Mouse (Mus musculus): Measurements from ENCODE around the gene Mllt10. TPM values are rescaled to one million over a fixed set of nuclear protein-coding genes. Genes with fewer than 3 reads are reported as not detected.

Gene Mllt10
- polyA plus RNA-seq, 1 experiment from 2014 or later: 52.2 TPM

- Histone ChIP-seq H3K9me3 (no peaks in the 10 kb centered on the region), H3K36me3 (peaks cover 39% of the 10 kb centered on the region), H3K4me3 (replicated peaks) (no peak overlapping the region), H3K27me3 (replicated peaks) (no peaks in the 10 kb centered on the region), H3K4me1 (no peaks in the 10 kb centered on the region), H3K9ac (no peak overlapping the region), H3K27ac (no peak overlapping the region), H3K4me2 (no peak overlapping the region)
- no peak for ATAC-seq (ENCODE audit: insufficient read depth, low FRiP score, low read depth)
- WGBS: 59% methylated on average over 3 of the region's 3 CpGs
Measured at GRCm38 (mm10) chr2:18217867-18218266, 162.8 kb downstream of the Mllt10 start.

GRCm38 (mm10) chr2:18218500-18218899 lies 163.5 kb downstream of the Mllt10 start:
- peaks cover 33% of the 10 kb centered on the region for H3K36me3 ChIP-seq
- no peak overlapping the region for H3K4me3 ChIP-seq (replicated peaks)
- no peaks in the 10 kb centered on the region for H3K27me3 ChIP-seq (replicated peaks)
- no peaks in the 10 kb centered on the region for H3K4me1 ChIP-seq
- WGBS: 85% methylated on average over 5 of the region's 5 CpGs
- H3K9ac ChIP-seq: no peak overlapping the region
- ATAC-seq (ENCODE audit: insufficient read depth, low FRiP score, low read depth): no peak
- H3K9me3 ChIP-seq: no peaks in the 10 kb centered on the region
- no peak overlapping the region for H3K27ac ChIP-seq
- no peak overlapping the region for H3K4me2 ChIP-seq

GRCm38 (mm10) chr2:18219136-18219535 lies 164.1 kb downstream of the Mllt10 start:
- no peak overlapping the region for H3K27ac ChIP-seq
- no peaks in the 10 kb centered on the region for H3K9me3 ChIP-seq
- H3K4me1 ChIP-seq: no peaks in the 10 kb centered on the region
- WGBS: 74% methylated on average over 8 of the region's 8 CpGs
- H3K4me2 ChIP-seq: no peak overlapping the region
- no peak overlapping the region for H3K4me3 ChIP-seq (replicated peaks)
- no peak for ATAC-seq (ENCODE audit: insufficient read depth, low FRiP score, low read depth)
- H3K27me3 ChIP-seq (replicated peaks): no peaks in the 10 kb centered on the region
- no peak overlapping the region for H3K9ac ChIP-seq
- H3K36me3 ChIP-seq: peaks cover 28% of the 10 kb centered on the region

DNA sequence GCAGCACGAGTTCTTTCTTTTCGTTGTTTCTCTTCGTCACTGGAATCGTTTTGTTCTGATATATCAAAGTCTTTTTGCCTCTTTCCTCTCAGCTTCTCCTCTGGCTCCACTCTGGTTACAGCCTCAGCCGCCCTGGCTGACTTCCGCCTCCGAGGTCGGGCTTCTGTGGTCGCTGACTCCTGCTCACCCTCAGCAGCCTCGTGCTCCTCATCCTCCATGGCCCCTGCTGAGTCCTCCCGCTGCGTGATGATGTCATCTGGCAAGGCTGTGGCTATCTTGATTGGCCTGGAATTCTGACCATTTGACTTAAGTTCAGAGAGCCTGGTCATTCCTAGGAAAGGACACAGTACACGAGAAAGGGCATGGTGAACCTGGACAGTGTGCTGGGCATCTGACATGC lies 164.5 kb downstream of the Mllt10 start:
- Histone ChIP-seq H3K4me3 (replicated peaks) (no peak overlapping the region), H3K9me3 (no peaks in the 10 kb centered on the region), H3K4me2 (no peak overlapping the region), H3K36me3 (peaks cover 24% of the 10 kb centered on the region), H3K27me3 (replicated peaks) (no peaks in the 10 kb centered on the region), H3K4me1 (no peaks in the 10 kb centered on the region), H3K9ac (no peak overlapping the region), H3K27ac (no peak overlapping the region)
- WGBS: 83% methylated on average over 13 of the region's 13 CpGs
- ATAC-seq (ENCODE audit: insufficient read depth, low FRiP score, low read depth): no peak

DNA sequence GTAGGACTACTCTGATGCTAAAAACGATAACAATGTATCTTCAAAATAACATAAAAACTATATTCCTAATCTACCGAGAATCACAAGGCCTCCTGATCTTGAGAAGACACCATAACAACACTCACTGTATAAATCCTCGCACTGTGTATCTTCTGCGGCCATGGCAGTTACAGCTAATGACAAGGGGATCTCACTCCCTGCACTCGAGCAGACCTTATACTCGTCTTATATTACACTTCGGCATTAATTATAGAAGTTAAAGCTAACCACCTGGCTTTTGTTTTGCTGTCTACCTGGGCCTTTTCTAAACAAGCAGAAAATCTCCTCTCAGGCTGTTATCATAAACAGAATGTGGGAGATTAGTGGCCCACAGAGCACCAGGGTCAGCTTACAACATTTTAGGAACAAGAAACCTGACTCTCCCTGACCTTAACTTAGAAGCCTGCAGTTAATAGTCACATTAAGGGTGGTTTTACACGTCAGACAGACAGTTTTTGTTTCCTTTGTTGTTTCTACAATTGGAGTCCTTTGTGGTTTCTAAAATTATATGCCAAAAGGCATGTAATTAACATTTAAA lies 173.5 kb downstream of the Mllt10 start:
- no peaks in the 10 kb centered on the region for H3K27me3 ChIP-seq (replicated peaks)
- no peaks in the 10 kb centered on the region for H3K9me3 ChIP-seq
- H3K4me1 ChIP-seq: no peaks in the 10 kb centered on the region
- H3K27ac ChIP-seq: no peak overlapping the region
- H3K4me3 ChIP-seq (replicated peaks): no peak overlapping the region
- H3K4me2 ChIP-seq: no peak overlapping the region
- no peak for ATAC-seq (ENCODE audit: insufficient read depth, low FRiP score, low read depth)
- no peak overlapping the region for H3K9ac ChIP-seq
- no peaks in the 10 kb centered on the region for H3K36me3 ChIP-seq
- 48% methylated on average over 8 of the region's 8 CpGs for WGBS

DNA sequence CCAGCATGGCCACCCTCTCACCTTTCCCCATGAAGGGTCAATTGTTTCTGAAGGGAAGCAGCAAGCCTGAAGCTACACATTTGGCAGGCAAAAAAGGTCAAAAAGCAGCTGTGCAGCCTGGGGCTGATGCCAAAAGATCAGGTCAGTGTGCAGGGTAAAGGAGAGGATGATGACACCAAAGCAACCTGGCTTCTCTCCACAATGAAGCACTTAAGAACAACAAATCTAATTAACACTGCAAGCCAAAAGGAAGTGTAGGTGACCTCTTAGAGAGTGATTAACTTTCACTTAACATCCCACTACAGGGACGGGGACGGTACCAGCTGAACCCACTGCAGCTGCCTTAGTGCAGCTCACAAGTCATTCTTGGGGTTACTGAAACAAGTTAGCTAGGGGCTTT lies 174.2 kb downstream of the Mllt10 start:
- 32% methylated on average over 2 of the region's 2 CpGs for WGBS
- no peak overlapping the region for H3K9ac ChIP-seq
- no peaks in the 10 kb centered on the region for H3K9me3 ChIP-seq
- H3K27me3 ChIP-seq (replicated peaks): no peaks in the 10 kb centered on the region
- ATAC-seq (ENCODE audit: insufficient read depth, low FRiP score, low read depth): no peak
- no peak overlapping the region for H3K4me2 ChIP-seq
- no peak overlapping the region for H3K27ac ChIP-seq
- H3K4me1 ChIP-seq: no peaks in the 10 kb centered on the region
- H3K4me3 ChIP-seq (replicated peaks): no peak overlapping the region
- no peaks in the 10 kb centered on the region for H3K36me3 ChIP-seq

DNA sequence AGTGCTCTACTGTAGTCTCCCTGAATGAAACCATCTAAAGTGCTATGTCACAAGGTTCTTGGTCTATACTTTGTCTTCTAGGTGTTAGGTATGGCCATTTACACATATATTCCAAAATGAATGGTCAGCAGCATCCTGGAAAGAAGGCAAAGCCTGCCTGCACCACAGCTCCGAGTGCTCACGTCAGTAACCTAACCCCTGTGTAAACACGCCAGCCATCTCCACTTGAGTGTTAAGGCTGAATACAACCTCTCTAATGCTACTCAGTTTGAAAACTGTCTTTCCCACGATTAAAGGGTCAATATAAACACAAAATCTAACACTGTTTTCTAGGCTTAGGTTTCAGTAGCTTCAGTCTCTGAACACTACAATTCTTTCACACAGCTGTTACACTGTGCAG lies 176.1 kb downstream of the Mllt10 start:
- no peak overlapping the region for H3K4me2 ChIP-seq
- WGBS: 43% methylated on average over 4 of the region's 4 CpGs
- no peak overlapping the region for H3K9ac ChIP-seq
- H3K4me3 ChIP-seq (replicated peaks): no peak overlapping the region
- H3K36me3 ChIP-seq: no peaks in the 10 kb centered on the region
- ATAC-seq (ENCODE audit: insufficient read depth, low FRiP score, low read depth): no peak
- H3K27me3 ChIP-seq (replicated peaks): no peaks in the 10 kb centered on the region
- H3K27ac ChIP-seq: no peak overlapping the region
- H3K4me1 ChIP-seq: no peaks in the 10 kb centered on the region
- H3K9me3 ChIP-seq: no peaks in the 10 kb centered on the region

DNA sequence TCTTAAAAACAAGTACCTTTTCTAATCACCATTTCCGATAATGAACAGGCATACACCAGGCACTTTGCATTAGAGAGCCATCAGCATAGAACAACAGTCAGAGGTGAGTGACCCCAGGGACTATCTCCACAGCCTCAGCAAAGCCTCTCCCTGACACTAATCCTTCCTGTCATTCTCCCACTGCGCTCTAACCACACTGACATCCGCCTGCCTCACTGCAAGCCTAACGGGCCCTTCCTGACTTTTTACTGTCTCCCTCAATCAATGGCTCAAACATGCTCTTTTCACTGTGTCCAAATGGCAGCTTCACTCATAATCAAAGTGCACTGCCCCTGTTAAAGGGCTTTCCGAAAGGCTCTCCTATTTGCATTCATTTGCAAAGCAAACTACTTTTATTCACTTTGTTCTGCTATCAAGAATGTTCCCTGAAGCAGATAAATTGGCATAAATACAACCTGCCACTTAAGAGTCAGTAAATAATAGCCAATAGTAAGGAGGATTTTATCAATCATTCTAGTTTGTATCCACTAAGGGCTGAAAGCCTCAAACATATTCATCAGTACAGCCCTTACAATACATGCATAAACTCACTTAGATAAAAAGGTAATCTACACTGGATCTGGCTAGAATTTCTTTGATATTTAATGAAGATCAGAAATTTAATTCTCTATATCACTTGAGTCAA lies 178.0 kb downstream of the Mllt10 start:
- H3K4me3 ChIP-seq (replicated peaks): no peak overlapping the region
- H3K9me3 ChIP-seq: no peaks in the 10 kb centered on the region
- 40% methylated on average over 5 of the region's 5 CpGs for WGBS

GRCm38 (mm10) chr2:18235524-18235923 lies 180.5 kb downstream of the Mllt10 start:
- no peaks in the 10 kb centered on the region for H3K4me1 ChIP-seq
- no peaks in the 10 kb centered on the region for H3K36me3 ChIP-seq
- no peak overlapping the region for H3K4me2 ChIP-seq
- no peaks in the 10 kb centered on the region for H3K27me3 ChIP-seq (replicated peaks)
- no peaks in the 10 kb centered on the region for H3K9me3 ChIP-seq
- 90% methylated on average over 5 of the region's 5 CpGs for WGBS
- no peak for ATAC-seq (ENCODE audit: insufficient read depth, low FRiP score, low read depth)
- no peak overlapping the region for H3K9ac ChIP-seq
- H3K27ac ChIP-seq: no peak overlapping the region
- no peak overlapping the region for H3K4me3 ChIP-seq (replicated peaks)

More for the DNA sequence above, 178.0 kb downstream of the Mllt10 start:
- H3K27me3 ChIP-seq (replicated peaks): no peaks in the 10 kb centered on the region
- no peak for ATAC-seq (ENCODE audit: insufficient read depth, low FRiP score, low read depth)
- H3K9ac ChIP-seq: no peak overlapping the region
- no peak overlapping the region for H3K27ac ChIP-seq
- H3K36me3 ChIP-seq: no peaks in the 10 kb centered on the region
- H3K4me2 ChIP-seq: no peak overlapping the region
- no peaks in the 10 kb centered on the region for H3K4me1 ChIP-seq

DNA sequence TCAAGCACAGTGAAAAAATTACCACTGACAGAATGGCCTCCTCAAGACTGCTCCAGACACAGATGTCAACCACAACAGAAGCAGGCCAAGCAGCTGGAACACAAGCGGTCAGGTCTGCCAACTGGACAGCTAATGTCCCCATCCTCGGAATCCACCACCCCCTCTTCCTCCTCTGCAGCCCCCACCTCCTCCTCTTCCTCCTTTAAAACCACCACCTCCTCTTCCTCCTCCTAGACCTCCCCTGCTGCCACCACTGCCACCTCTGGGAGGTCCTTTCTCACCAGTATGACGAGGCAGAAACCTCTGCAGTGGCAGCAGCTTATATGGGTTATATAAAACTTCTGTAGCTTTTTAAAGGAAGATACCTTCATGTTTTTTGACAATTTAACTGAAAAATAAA lies 194.2 kb downstream of the Mllt10 start:
- Histone ChIP-seq H3K4me3 (replicated peaks) (no peak overlapping the region), H3K9ac (no peak overlapping the region), H3K4me2 (no peak overlapping the region), H3K36me3 (peaks cover 10% of the 10 kb centered on the region; the same call in 1 of the 2 replicates), H3K27ac (no peak overlapping the region), H3K9me3 (no peaks in the 10 kb centered on the region), H3K27me3 (replicated peaks) (no peaks in the 10 kb centered on the region), H3K4me1 (no peaks in the 10 kb centered on the region)
- 87% methylated on average over 3 of the region's 3 CpGs for whole genome bisulfite sequencing
- no peak for ATAC-seq (ENCODE audit: insufficient read depth, low FRiP score, low read depth)
